Mouse (Mus musculus): Measurements from ENCODE around the gene Atg14. TPM values are rescaled to one million over a fixed set of nuclear protein-coding genes. Genes with fewer than 3 reads are reported as not detected.
A peak's percentile ranks its signal among the peaks of the same experiment; 100 is the strongest.
"Not testable (repeated sequence)": the region's sequence is repeated elsewhere in the genome, so short reads cannot be mapped to it uniquely, and the experiment has no call there.

Gene Atg14
- 10 to 100 TPM; 10.1 TPM for total RNA-seq (2021)

DNA sequence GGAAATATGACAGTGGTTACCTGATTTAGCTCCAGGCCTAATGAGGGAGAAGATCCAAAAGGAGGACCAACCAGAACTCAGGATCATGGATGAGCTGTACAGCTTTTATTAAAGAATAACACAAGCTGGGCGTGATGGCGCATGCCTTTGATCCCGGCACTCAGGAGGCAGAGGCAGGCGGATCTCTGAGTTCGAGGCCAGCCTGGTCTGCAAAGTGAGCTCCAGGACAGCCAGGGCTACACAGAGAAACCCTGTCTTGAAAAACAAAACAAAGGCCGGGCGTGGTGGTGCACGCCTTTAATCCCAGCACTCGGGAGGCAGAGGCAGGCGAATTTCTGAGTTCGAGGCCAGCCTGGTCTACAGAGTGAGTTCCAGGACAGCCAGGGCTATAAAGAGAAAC, at the start of gene Atg14:
TSS of gene Atg14 (minus strand) at position 101 of the 400 bp plus-strand sequence.
- intact Hi-C loops (cut with DNase I); DNase-seq (ENCODE audit: low spot score): not testable (repeated sequence)

DNA sequence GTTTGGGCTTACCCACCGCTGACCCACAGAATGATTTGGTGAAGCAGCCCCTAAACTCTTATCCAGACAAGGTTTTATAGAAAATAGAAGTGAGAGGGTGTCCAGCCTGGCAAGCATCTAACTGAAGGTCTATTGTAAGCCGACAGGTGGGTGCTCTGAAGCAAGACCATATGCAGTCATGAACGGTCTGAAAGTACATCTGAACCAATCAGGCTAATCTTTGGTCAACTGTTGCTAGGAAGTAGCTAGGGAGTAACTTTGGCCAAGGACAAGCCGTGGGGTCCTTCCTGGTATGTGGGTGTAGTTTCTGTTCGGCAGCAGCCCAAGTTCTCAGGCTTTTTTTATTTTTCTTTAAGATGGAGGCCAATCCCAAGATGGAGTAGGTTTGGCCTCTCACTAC, 48.4 kb upstream of the Atg14 start:
- DNase-seq (ENCODE audit: low spot score), result no peak
- intact Hi-C loops (cut with DNase I), result no loop called here

DNA sequence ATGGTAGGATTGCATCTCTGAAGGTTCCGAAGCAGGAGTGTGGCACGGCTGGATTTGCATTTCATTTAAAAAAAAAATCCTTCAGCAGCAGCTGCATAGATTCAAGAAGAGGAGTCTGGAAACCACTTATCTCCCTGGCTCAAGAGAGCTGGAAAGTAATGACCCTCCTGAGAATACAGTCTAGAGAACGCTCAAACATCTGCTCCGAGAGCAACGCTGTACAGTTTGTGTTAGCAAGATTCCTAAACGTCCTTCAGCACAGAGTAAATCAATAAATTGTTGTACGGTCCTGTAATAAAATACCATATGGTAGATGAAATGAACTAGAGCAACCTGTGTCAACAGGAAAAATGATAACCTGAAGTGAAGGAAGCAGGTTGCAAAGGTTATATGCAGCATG, 42.8 kb upstream of the Atg14 start:
- intact Hi-C loops (cut with DNase I), result no loop called here
- no peak for DNase-seq (ENCODE audit: low spot score)

GRCm38 (mm10) chr14:47597942-47598388, 27.5 kb upstream of the Atg14 start:
- intact Hi-C loops (cut with DNase I), result loop anchor here (5.0 kb wide), 2 partner anchors 69 to 89 kb away; no protein-coding TSS in a partner anchor
- DNase-seq (ENCODE audit: low spot score), result no peak

DNA sequence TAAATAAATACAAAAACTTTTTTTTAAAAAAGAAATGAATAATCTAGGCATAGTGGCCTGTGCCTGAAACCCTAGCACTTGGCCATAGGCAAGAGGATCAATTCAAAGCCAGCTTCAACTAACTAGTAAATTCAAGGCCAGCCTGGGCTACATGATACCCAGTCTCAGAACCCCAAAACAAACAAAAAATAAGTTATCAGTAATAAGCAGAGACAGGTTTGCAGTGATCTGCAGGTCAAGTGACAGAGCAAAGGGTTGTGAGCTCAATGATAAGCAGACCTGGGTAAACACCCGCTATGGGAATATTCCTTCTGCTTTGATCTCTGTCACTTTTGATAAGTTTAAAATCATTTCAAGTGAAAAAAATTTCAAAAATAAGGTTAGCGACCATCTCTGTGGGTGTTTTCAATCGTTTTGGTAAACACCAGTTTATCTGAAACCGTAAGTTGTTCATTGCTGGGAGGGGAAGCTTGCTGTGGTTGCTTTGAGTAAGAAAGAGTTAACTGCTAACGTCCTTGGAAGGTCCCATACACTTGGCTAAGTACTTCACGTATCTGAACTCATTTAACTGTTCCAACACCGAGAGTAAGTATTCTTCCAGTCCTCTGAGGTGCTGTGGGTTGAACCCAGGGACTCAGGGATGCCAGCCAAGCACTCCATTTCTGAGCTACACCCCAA, 24.1 kb upstream of the Atg14 start:
- DNase-seq (ENCODE audit: low spot score), result no peak
- intact Hi-C loops (cut with DNase I), result loop anchor here (5.0 kb wide), 2 partner anchors 73 to 93 kb away; no protein-coding TSS in a partner anchor

- DNase-seq (ENCODE audit: low spot score), result no peak
- intact Hi-C loops (cut with DNase I), result no loop called here
Observed at GRCm38 (mm10) chr14:47590391-47590975, 20.0 kb upstream of the Atg14 start.

DNA sequence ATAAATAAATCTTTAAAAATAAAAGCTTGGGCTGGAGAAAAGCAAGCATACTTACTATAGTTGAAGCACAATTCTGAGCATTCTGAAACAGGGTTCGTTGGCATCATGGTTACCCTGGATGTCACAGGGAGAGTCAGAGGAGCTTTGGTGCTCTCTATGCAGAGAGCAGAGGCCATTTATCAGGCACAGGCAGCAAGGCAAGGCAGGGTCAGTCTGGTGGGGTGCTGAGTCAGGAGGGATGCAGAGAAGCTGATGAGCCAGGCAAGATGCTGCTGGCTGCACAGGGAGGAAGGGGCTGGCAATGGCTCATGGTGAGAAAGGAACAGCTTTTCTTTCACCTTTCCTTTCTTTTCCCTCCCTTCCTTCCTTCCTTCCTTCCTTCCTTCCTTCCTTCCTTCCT, 19.0 kb upstream of the Atg14 start:
- no peak for DNase-seq (ENCODE audit: low spot score)
- intact Hi-C loops (cut with DNase I), result loop anchor here (10.0 kb wide), 1 partner anchor 775 kb away; no protein-coding TSS in a partner anchor

GRCm38 (mm10) chr14:47584346-47584745, 13.9 kb upstream of the Atg14 start:
- intact Hi-C loops (cut with DNase I), result loop anchor here (10.0 kb wide), 1 partner anchor 780 kb away; no protein-coding TSS in a partner anchor
- DNase-seq (ENCODE audit: low spot score), result no peak

DNA sequence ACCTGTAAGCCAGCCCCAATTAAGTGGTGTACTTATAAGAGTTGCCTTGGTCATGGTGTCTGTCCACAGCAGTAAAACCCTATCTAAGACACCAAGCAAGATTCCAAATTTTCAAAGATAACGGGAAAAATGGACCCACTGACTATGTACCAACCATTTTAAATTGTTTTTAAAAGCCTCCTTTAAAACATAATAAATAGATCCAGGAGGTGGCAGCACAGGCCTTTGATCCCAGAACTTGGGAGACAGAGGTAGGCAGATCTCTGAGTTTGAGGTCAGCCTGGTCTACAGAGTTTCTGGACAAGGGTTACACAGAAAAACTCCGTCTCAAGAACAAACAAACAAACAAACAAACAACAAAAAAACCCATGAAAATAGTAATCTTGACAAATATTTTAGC, 11.2 kb upstream of the Atg14 start:
- no peak for DNase-seq (ENCODE audit: low spot score)
- intact Hi-C loops (cut with DNase I), result loop anchor here (10.0 kb wide), 1 partner anchor 783 kb away; no protein-coding TSS in a partner anchor

- intact Hi-C loops (cut with DNase I), result loop anchor here (10.0 kb wide), 1 partner anchor 784 kb away; no protein-coding TSS in a partner anchor
- DNase-seq (ENCODE audit: low spot score), result no peak
Observed at GRCm38 (mm10) chr14:47581280-47581679, 10.8 kb upstream of the Atg14 start.

- no peak for DNase-seq (ENCODE audit: low spot score)
- intact Hi-C loops (cut with DNase I), result no loop called here
Observed at GRCm38 (mm10) chr14:47578086-47578485, 7.6 kb upstream of the Atg14 start.

DNA sequence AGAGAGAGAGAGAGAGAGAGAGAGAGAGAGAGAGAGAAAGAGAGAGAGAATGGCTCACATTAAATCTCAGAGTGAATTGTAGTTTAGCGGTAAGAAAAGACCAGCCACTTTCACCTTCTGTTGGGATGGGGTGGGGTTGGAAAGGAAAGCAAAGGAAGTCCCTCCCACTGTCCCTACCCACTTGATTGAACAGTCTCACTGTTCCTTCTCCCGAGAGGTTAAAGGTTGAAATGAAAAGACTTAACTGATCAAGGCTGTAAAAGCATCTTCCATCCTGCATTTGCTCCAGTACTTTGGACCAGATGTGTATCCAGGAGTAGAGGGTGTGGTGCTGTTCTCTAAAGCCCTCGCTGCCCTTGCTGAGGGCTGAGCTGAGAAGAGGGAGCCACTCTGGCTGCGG, 6.2 kb upstream of the Atg14 start:
- intact Hi-C loops (cut with DNase I), result no loop called here
- no peak for DNase-seq (ENCODE audit: low spot score)

DNA sequence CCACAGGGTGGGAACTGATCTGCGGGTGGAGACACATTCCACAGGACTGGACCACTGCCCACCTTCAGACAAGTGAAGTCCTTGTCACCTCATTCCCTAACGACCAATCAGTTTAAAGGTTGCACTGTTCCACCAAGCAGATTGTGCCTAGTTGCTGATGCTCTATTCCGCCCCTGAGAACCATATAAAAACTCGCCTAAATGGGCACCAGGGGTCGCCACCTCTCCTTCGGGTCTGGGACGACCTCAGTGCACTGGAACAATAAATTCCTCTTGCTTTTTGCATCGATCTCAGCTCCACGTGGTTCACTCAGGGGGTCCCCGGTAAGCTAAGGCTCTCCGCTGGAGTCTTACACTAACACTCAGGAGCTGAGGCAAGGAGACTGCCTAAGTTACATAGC, 4.3 kb upstream of the Atg14 start:
- DNase-seq (ENCODE audit: low spot score), result no peak
- intact Hi-C loops (cut with DNase I), result no loop called here

- intact Hi-C loops (cut with DNase I), result no loop called here
- no peak for DNase-seq (ENCODE audit: low spot score)
Observed at GRCm38 (mm10) chr14:47572707-47573106, 2.3 kb upstream of the Atg14 start.

- peak; percentile 92 for DNase-seq (ENCODE audit: low spot score)
- intact Hi-C loops (cut with DNase I), result loop anchor here (5.0 kb wide), 1 partner anchor 79 kb away; the partner anchor contains the start of gene Ktn1
Observed at GRCm38 (mm10) chr14:47567962-47568652, 2.3 kb downstream of the Atg14 start.

GRCm38 (mm10) chr14:47563106-47563505, 7.3 kb downstream of the Atg14 start:
- intact Hi-C loops (cut with DNase I), result no loop called here
- no peak for DNase-seq (ENCODE audit: low spot score)

- no peak for DNase-seq (ENCODE audit: low spot score)
- intact Hi-C loops (cut with DNase I), result no loop called here
Observed at GRCm38 (mm10) chr14:47562530-47562929, 7.9 kb downstream of the Atg14 start.

DNA sequence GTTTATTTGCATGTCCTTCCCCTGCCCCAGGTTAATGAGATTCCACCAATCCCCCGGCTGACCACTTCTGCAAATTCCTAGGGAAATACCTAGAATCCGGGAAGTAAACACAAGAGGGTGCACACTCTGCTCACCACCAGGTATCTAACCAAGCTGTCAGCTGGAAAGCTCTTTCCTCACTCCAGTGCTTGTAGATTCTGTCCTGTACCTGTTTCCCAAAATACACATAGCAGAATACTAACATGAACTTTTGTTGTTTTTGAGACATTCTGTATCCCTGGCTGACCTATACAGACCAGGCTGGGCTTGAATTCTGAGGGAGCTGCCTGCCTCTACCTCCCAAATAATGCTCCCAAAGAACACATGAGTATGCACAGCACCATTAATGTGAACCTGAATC, 9.7 kb downstream of the Atg14 start:
- intact Hi-C loops (cut with DNase I), result no loop called here
- no peak for DNase-seq (ENCODE audit: low spot score)

DNA sequence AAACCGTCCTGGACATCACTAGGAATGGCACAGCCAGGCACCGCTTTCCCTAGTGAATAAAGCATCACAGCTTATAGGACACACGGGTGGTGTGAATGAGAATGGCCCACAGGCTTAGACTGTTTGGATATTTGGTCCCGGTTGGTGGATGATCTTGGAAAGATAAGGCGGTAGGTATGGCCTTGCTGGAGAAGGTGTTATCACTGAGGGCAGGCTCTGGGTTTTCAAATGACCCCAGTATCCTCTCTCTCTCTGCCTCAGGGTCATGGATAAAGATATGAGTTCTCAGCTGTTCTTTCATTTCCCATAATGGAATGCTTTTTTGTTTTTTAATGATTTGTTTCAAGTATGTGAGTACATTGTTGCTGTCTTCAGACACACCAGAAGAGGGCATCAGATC, 15.2 kb downstream of the Atg14 start:
- intact Hi-C loops (cut with DNase I), result no loop called here
- DNase-seq (ENCODE audit: low spot score), result no peak

DNA sequence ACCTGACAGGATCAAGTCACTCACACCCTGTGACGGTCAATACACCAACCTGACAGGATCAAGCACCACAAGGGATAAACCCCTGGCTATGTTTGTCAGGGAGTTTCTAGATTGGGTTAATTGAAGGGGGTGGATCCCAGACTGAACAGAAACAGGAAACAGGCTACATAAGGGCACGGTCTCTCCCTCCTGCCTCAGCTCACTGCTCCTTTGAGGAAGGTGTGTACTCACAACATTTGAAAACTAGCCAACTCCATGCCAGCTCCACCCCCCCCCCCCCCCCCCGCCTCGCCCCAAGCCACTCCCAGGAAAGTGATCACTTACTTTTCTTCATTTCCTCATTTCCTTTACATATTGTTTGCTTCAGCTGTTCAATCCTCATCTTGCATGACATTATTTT, 16.2 kb downstream of the Atg14 start:
- no peak for DNase-seq (ENCODE audit: low spot score)
- intact Hi-C loops (cut with DNase I), result no loop called here

GRCm38 (mm10) chr14:47553380-47553779, 17.1 kb downstream of the Atg14 start:
- intact Hi-C loops (cut with DNase I), result no loop called here
- DNase-seq (ENCODE audit: low spot score), result no peak
